Mouse (Mus musculus): ENCODE results near the gene Prkg1. TPM values are rescaled to one million over a fixed set of nuclear protein-coding genes. Genes with fewer than 3 reads are reported as not detected.
A peak's percentile ranks its signal among the peaks of the same experiment; 100 is the strongest.

Prkg1 gene
- polyA plus RNA-seq, 1 experiment from 2014 or later: 3.5 TPM

DNA sequence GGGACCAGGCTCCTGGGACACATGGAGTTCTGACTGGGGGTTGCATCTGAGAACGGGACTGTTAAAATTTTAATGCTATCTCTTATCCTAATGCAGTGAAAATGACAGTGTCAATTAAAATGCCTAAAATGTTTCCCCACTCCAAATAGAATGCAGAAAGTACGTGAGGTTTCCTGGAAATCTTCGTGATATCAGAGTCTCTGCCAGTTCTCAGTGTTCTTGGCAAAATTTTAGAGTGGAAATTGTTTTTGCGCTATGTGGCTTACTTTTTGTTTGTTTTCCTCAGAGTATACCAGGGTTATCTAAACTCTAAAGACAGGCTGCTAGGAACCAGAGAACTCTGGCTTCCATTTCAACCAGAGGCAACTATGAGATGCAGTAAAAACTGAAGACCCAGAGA, 50.4 kb downstream of the Prkg1 start:
- Histone ChIP-seq H3K4me1 (peaks cover 3% of the 10 kb centered on the region; the same call in 1 of the 2 replicates), H3K9ac (no peak overlapping the region), H3K4me2 (no peak overlapping the region), H3K27ac (no peak overlapping the region), H3K9me3 (replicated peaks) (no peaks in the 10 kb centered on the region), H3K36me3 (no peaks in the 10 kb centered on the region), H3K4me3 (replicated peaks) (no peak overlapping the region), H3K27me3 (no peaks in the 10 kb centered on the region)
- 84% methylated on average over 4 of the region's 4 CpGs for WGBS
- ATAC-seq (replicated peaks; ENCODE audit: low FRiP score): no peak

DNA sequence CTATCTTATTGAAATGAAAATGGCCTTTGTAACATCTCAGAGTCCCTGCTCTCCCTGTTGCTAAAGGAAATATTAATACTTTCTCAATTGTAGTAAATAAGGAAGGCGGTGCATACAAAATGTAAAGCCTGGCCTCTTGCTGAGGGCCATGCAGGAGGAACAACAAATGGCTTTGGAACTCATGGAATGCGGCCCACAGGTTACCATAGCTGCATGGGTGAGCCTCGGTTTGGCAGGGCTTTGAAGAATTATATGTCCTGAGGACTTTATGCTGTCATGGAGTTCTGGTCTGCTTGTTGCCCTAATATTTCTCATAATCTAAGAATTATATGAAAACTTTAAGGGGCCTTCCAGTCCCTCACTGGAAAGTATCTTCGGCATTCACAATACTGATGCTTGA, 51.5 kb downstream of the Prkg1 start:
- no peak overlapping the region for H3K9ac ChIP-seq
- H3K36me3 ChIP-seq: no peaks in the 10 kb centered on the region
- peaks cover 3% of the 10 kb centered on the region; the same call in 1 of the 2 replicates for H3K4me1 ChIP-seq
- no peaks in the 10 kb centered on the region for H3K9me3 ChIP-seq (replicated peaks)
- ATAC-seq (replicated peaks; ENCODE audit: low FRiP score): no peak
- no peak overlapping the region for H3K4me2 ChIP-seq
- H3K4me3 ChIP-seq (replicated peaks): no peak overlapping the region
- H3K27ac ChIP-seq: no peak overlapping the region
- WGBS: 61% methylated on average over 4 of the region's 4 CpGs
- no peaks in the 10 kb centered on the region for H3K27me3 ChIP-seq

GRCm38 (mm10) chr19:31710336-31710735, 54.5 kb downstream of the Prkg1 start:
- H3K27ac ChIP-seq: no peak overlapping the region
- no peak for ATAC-seq (replicated peaks; ENCODE audit: low FRiP score)
- no peaks in the 10 kb centered on the region for H3K27me3 ChIP-seq
- H3K9ac ChIP-seq: no peak overlapping the region
- H3K9me3 ChIP-seq (replicated peaks): no peaks in the 10 kb centered on the region
- peaks cover 3% of the 10 kb centered on the region; the same call in 1 of the 2 replicates for H3K4me1 ChIP-seq
- no peak overlapping the region for H3K4me3 ChIP-seq (replicated peaks)
- no peak overlapping the region for H3K4me2 ChIP-seq
- WGBS: 61% methylated on average over 4 of the region's 4 CpGs
- no peaks in the 10 kb centered on the region for H3K36me3 ChIP-seq

DNA sequence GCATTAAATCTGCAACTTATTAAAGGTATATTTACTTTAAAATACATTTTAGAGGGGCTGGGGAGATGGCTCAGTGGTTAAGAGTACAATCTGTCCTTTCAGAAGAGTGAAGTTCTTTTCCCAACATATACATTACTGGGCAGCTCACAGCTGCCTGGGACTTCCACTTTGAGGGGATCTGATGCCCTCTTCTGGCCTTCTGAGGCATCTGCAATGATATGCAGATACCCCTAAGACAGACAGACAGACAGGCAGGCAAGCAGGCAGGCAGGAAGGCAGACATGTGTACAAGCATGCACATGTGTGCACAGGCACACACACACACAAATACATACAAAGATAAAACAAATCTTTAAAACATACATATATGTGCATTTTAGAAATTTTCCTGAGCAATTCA, 60.8 kb downstream of the Prkg1 start:
- H3K4me1 ChIP-seq: no peaks in the 10 kb centered on the region
- H3K4me2 ChIP-seq: no peak overlapping the region
- H3K36me3 ChIP-seq: no peaks in the 10 kb centered on the region
- no peak for ATAC-seq (replicated peaks; ENCODE audit: low FRiP score)
- H3K4me3 ChIP-seq (replicated peaks): no peak overlapping the region
- no peaks in the 10 kb centered on the region for H3K9me3 ChIP-seq (replicated peaks)
- no peak overlapping the region for H3K9ac ChIP-seq
- H3K27ac ChIP-seq: no peak overlapping the region
- no peaks in the 10 kb centered on the region for H3K27me3 ChIP-seq

GRCm38 (mm10) chr19:31698916-31699315, 65.9 kb downstream of the Prkg1 start:
- Histone ChIP-seq H3K27ac (no peak overlapping the region), H3K9me3 (replicated peaks) (no peaks in the 10 kb centered on the region), H3K36me3 (no peaks in the 10 kb centered on the region), H3K4me2 (no peak overlapping the region), H3K9ac (no peak overlapping the region), H3K4me3 (replicated peaks) (no peak overlapping the region), H3K4me1 (peaks cover 3% of the 10 kb centered on the region; the same call in 1 of the 2 replicates), H3K27me3 (no peaks in the 10 kb centered on the region)
- no peak for ATAC-seq (replicated peaks; ENCODE audit: low FRiP score)
- WGBS: 25% methylated on average over 6 of the region's 6 CpGs

DNA sequence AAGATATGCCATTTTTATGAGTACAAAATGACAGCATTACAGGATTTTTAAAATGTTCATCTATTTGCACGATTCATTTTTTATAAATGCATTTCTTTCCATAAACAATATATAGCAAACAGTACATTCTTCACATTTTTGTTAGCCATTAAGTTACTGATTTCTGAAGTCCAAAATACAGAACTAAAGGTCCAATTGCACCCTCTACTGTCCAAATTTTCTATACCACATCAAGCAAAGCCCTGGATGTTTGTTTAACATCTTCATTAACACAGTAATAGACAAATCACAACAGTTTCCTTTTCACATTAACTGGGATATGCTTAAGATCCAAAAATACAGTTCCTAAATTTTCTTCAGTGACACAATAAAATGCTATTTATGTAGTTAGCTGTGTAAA, 84.0 kb downstream of the Prkg1 start:
- 36% methylated on average over 1 of the region's 1 CpGs for WGBS

DNA sequence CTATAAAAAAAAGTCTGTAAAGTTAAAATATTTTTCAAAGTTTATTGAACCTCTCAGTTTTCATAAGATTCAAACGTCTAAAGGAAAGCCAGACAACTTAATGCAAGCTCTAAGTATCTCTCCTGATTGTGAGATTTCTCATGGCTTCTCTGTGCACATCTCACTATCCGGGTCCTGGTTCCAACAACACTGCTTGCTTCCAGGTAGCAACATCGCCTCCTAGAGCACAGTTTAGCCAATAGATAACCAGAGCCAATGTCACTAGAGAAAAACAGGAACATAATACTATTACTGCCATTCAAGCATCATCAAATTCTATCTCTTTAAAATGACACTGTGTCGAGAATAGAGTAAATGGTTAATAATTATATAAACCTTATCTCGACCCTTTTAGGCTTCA, 86.5 kb downstream of the Prkg1 start:
- ATAC-seq (replicated peaks; ENCODE audit: low FRiP score): no peak
- H3K4me2 ChIP-seq: no peak overlapping the region
- no peak overlapping the region for H3K4me3 ChIP-seq (replicated peaks)
- H3K27me3 ChIP-seq: no peaks in the 10 kb centered on the region
- H3K9ac ChIP-seq: no peak overlapping the region
- WGBS: 48% methylated on average over 5 of the region's 5 CpGs
- H3K4me1 ChIP-seq: no peaks in the 10 kb centered on the region
- H3K36me3 ChIP-seq: no peaks in the 10 kb centered on the region
- H3K27ac ChIP-seq: no peak overlapping the region
- no peaks in the 10 kb centered on the region for H3K9me3 ChIP-seq (replicated peaks)

More for the DNA sequence above, 84.0 kb downstream of the Prkg1 start:
- Histone ChIP-seq H3K4me1 (no peaks in the 10 kb centered on the region), H3K27ac (no peak overlapping the region), H3K27me3 (no peaks in the 10 kb centered on the region), H3K4me2 (no peak overlapping the region), H3K36me3 (no peaks in the 10 kb centered on the region), H3K9me3 (replicated peaks) (no peaks in the 10 kb centered on the region), H3K4me3 (replicated peaks) (no peak overlapping the region), H3K9ac (no peak overlapping the region)
- no peak for ATAC-seq (replicated peaks; ENCODE audit: low FRiP score)

DNA sequence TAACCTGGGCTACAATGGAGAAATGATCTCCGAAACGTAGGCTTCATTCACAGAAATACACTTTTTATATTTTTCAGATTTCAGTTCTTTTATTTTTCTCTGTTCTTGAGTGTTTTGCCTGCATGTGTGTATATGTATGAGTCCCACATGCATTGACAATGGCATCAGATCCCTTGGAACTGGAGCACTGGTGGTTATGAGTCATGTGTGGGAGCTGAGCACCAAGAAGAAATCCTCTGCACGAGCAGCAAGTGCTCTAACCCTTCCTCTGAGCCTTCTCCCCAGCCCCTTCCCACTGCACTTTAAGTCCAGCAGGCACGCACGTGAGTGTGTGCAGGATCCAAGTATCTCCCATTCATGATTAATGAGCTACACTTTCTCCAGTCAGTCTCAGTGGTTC, 93.1 kb downstream of the Prkg1 start:
- H3K27me3 ChIP-seq: no peaks in the 10 kb centered on the region
- no peak overlapping the region for H3K4me2 ChIP-seq
- no peaks in the 10 kb centered on the region for H3K36me3 ChIP-seq
- H3K4me1 ChIP-seq: no peaks in the 10 kb centered on the region
- H3K9me3 ChIP-seq (replicated peaks): no peaks in the 10 kb centered on the region
- no peak overlapping the region for H3K27ac ChIP-seq
- ATAC-seq (replicated peaks; ENCODE audit: low FRiP score): no peak
- no peak overlapping the region for H3K4me3 ChIP-seq (replicated peaks)
- 74% methylated on average over 5 of the region's 5 CpGs for WGBS
- no peak overlapping the region for H3K9ac ChIP-seq

DNA sequence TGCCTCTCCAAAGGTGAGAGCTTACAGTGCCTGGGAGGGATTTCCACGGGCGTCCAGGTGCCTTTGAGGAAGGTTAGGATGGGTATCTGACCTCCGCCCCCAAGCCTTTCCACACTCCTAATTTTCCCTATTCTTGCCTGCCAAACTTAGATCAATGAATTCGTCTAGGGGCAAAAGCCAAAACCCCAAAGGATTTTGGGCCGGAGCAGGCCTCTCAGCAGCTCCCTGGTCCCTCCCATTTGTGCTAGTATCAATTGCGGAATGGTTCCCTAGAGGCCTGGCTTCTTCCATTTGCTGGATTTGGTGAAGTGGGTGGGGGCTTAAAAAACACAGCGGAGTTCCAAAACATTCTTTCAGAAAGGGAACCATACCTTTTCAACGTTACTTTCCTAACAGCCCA, 99.8 kb downstream of the Prkg1 start:
- no peak for ATAC-seq (replicated peaks; ENCODE audit: low FRiP score)
- no peaks in the 10 kb centered on the region for H3K36me3 ChIP-seq
- peaks cover 15% of the 10 kb centered on the region for H3K4me1 ChIP-seq
- peak overlapping the region; percentile 65 for H3K4me3 ChIP-seq (replicated peaks)
- WGBS: 9% methylated on average over 8 of the region's 8 CpGs
- peak overlapping the region; percentile 62 for H3K9ac ChIP-seq
- peak overlapping the region; percentile 99 for H3K4me2 ChIP-seq
- H3K27ac ChIP-seq: no peak overlapping the region
- H3K9me3 ChIP-seq (replicated peaks): no peaks in the 10 kb centered on the region
- peaks cover 33% of the 10 kb centered on the region for H3K27me3 ChIP-seq

DNA sequence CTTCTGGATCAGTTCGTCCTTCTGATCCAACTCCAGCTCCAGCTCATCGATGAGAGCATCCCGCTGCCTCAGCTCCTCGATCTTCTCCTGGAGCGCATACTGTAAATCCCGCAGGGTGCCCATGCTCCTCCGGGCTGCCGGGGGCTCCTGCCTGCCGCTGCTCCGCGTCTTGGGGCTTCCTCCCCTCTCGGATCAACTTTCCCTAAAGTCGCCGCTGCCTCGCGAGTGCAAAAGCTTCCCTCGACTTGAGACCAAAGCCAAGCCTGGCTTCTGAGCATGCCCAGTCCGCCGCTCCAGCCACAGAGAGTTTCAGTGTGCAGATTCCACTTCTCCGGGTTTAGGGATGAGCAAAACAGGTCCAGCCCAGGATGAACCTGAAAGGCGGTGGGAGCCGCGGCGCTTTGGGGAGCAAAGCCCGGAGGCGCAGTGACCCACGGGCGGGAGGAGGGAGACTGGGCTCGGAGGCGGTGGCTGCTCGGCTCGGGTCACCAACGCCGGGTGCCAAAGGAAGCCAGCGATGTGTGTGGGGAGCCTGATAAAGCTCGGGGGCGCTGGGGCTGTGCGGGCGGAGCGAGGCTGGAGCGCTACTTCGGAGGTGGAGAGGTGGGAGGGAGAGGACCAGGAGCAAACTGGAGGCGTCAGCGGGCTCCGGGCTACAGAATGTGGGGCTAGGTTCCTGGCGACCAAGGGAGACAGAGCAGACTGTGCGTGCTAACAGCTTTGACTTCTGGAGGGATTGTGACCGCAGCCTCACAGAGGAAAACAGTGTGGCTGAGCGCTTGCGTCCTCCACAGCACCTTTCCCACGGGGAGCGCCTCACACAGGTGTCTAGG, 100.5 kb downstream of the Prkg1 start:
- no peak overlapping the region for H3K27ac ChIP-seq
- peak overlapping the region; percentile 62 for H3K9ac ChIP-seq
- peak; percentile 88 for ATAC-seq (replicated peaks; ENCODE audit: low FRiP score)
- peaks cover 33% of the 10 kb centered on the region for H3K27me3 ChIP-seq
- H3K4me3 ChIP-seq (replicated peaks): peak overlapping the region; percentile 65
- peaks cover 15% of the 10 kb centered on the region for H3K4me1 ChIP-seq
- WGBS: under 1% methylated on average over 52 of the region's 52 CpGs
- no peaks in the 10 kb centered on the region for H3K36me3 ChIP-seq
- peak overlapping the region; percentile 99 for H3K4me2 ChIP-seq
- H3K9me3 ChIP-seq (replicated peaks): no peaks in the 10 kb centered on the region

DNA sequence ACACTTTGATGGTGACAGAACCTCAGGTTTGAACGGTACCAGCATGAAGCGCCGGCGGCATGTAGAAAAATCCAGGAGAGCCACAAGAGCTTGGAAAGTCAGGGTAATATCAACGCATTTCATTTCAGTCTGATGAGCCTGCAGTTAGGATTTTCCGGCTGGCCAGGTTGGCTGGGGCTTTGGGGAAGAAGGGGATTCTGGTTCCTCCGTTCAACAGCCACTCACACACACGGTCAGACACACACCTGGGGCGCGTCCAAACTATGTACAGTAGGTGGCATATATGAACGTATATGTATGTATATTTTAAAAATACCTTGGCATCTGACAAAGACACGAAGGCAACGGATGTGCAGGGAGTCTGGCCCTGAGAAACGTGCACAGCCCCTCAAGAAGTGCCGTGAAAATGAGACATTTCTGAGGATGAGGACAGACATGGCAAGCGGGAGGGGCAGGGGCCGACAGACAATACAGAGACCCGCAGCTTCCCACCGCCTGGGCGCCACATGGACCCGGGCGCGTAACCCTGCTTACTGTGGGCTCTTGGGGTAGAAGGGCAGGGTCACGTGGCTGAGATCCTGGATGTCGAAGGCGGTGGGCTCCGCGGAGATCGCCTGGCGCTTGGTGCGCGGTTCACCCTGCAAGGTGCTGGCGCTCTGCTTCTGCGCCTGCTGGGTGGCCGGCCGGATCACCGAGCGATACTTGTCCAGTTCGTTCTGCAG, 101.2 kb downstream of the Prkg1 start:
- 8% methylated on average over 39 of the region's 39 CpGs for whole genome bisulfite sequencing
- H3K4me3 ChIP-seq (replicated peaks): peak overlapping the region; percentile 65
- H3K36me3 ChIP-seq: no peaks in the 10 kb centered on the region
- peaks cover 33% of the 10 kb centered on the region for H3K27me3 ChIP-seq
- H3K4me1 ChIP-seq: peaks cover 15% of the 10 kb centered on the region
- no peak overlapping the region for H3K27ac ChIP-seq
- H3K4me2 ChIP-seq: peak overlapping the region; percentile 99
- peak; percentile 68 for ATAC-seq (replicated peaks; ENCODE audit: low FRiP score)
- no peaks in the 10 kb centered on the region for H3K9me3 ChIP-seq (replicated peaks)
- H3K9ac ChIP-seq: peak overlapping the region; percentile 62

DNA sequence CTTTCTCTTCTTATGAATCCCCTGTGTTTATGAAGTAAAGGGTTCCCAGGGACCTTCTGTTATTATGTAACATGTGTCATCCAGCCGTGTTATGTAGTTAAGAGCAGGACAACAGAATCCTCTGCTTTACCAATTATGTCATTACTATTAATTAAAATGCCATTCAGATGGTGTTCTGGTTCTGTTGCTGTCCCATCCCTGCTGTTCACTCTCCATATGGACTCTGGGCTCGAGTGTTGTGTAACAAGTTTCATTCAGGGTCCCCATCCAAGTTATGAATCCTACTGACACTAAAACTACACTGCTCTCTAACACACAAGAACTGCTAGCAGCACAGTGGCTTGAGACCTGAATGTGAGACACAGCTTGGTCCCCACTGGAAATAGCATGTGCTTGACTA, 102.0 kb downstream of the Prkg1 start:
- Histone ChIP-seq H3K27me3 (peaks cover 33% of the 10 kb centered on the region), H3K9ac (no peak overlapping the region), H3K4me1 (peaks cover 15% of the 10 kb centered on the region), H3K27ac (no peak overlapping the region), H3K4me2 (0 out of 2 replicates have a peak overlapping the region, but pooled peaks have one; percentile 21), H3K36me3 (no peaks in the 10 kb centered on the region), H3K4me3 (replicated peaks) (no peak overlapping the region), H3K9me3 (replicated peaks) (no peaks in the 10 kb centered on the region)
- 70% methylated on average over 2 of the region's 2 CpGs for WGBS
- ATAC-seq (replicated peaks; ENCODE audit: low FRiP score): no peak
